Mouse (Mus musculus) erythroblast, embryonic 14.5 days (primary cell): ENCODE data around the gene Tubb2a.

Source experiments
- GATA1 ChIP-seq: IDR thresholded peaks from 2 replicates; pipeline ENCODE4 v1.6.1; 2012; ENCODE audit warnings: low read length, inconsistent platforms, mixed read lengths
- TAL1 ChIP-seq: IDR thresholded peaks from 3 replicates; pipeline ENCODE4 v1.6.1; 2012; ENCODE audit warnings: low read length, inconsistent platforms, mixed read lengths

DNA sequence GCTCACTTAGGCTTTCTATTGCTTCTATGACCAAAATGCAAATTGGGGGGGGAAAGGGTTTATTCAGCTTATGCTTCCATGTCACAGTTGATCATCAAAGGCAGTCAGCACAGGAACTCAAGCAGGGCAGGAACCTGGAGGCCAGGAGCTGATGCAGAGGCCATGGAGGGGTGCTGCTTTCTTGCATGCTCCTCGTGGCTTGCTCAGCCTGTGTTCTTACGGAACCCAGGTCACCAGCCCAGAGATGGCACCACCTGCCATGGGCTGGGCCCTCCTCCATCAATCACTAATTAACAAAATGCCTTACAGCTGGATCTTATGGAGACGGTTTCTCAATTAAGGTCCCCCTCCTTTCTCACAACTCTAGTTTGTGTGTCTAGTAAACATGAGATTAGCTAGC is 37.7 kb downstream of the Tubb2a start:
- no peak for TF ChIP-seq GATA1
- TF ChIP-seq TAL1 = no peak
